Mouse (Mus musculus) cerebellum, adult (tissue): ENCODE data around the gene Usp3.
A peak's percentile ranks its signal among the peaks of the same experiment; 100 is the strongest.

Experiments used
- ATAC-seq: cut with Nextera tagmentation; 2 replicates; pipeline ENCODE4 v1.9.2; 2017; ENCODE audit warnings: mild to moderate bottlenecking, moderate library complexity, mixed read lengths; ENCODE audit not compliant: insufficient number of reproducible peaks, low FRiP score, low TSS enrichment

Gene Usp3

DNA sequence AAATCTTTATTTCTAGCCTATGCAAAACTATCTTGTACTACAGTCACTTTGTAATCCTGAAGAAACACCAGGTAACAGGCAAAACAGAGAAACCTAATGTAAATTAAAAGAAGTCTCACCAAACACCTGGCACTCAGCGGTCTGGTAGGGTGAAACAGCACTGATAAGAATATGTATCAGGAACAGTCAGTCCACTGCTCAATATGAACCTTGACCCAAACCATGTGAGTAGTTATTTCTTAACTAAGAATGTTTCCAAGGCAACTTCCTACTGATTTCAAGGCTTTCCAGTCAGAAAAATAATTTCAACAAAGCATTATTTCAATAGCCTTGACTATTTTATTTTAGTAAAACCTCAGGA, 17.1 kb downstream of the Usp3 start:
- no peak for ATAC-seq

DNA sequence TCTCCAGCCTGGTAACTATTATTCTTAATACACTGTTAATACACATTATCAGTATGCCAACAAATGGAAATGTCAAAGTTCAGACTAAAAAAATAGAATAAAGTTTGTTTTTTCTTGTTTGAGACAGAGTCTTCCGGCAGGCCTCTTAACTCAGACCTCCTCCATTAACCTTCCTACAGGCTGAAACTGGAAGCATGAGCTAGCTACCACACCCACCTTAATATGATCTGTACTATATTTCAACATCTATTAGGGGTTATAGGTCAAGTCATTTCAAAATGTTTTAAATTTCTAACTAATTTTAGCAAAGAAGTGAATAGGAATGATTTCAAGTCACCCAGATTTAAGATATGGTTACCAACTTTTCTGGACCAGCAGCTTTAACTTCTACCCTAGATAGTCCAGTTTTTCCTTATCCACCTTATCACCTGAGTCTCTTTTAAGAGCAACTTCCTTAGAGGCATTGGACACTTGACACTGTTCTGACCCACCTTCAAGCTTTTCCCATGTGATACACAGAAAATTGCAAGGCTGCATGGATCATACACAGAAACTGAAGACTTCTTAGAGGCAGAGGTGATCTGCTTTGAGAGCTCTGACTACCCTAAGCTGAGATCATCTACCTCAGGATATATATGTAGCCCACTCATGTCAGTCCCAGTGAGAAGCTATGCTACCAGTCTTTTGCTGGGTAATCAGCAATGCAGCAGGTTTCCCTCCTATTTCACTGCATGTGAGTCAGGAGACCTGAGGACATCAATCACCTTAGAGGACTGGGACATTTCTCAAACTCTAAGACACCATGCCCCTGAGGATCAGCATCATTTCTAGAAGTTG, 17.7 kb downstream of the Usp3 start:
- ATAC-seq, result no peak

GRCm38 (mm10) chr9:66571986-66572700, 20.8 kb downstream of the Usp3 start:
- ATAC-seq, result no peak

DNA sequence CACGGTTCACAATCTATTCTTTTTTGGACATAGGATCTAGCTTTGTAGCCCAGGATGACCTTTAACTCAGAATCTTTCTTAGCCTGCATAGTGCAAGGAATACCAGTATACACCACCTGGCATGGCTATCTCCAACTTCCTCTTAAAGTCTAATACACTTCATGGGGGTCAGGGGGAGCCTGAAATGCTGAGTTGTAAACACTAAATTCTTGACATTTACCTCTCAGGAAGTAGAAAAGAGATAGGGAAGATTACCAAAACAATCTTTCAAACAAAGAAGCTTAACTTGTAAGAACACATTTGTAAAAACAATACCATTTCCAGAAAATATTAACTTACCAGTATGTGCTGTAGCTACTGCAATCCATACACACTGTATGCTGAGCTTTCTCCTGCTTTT, 30.7 kb downstream of the Usp3 start:
- no peak for ATAC-seq

DNA sequence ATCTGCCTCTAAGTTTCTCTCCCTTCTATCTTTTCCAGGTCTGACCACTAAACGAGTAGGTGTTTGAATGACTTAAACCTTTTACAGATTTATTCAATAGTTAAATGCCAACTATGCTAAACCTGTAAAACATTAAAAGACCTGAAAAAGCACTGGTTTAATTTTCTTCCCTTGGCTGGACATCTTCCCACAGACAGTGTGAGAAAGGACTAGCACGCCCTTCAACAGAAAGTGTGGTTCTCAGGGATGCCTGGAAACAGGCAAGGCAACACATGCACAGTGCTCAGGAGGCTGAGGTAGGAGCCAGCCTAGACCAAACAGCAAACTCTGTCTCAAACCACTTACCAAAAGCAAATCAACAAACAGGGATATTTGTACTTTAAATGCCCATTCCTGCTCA, 31.4 kb downstream of the Usp3 start:
- ATAC-seq, result no peak

DNA sequence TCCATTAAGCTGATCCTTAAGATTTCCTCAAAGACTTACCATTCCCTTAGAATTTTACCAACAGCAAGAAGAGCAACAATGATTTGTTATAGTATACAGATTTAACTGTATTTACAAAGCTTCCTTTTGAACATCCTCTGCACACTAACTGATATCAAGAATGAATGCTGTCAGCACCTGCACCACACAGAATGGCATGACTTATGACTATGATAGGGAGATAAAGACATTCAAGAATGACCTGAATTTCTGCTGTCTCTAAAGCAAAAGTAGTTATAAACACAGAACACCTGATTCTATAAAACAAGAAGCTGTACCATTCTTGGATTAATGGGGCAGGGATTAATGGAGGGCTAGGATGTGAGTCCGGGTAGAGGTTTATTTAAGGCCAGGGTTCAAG, 32.2 kb downstream of the Usp3 start:
- ATAC-seq, result no peak

DNA sequence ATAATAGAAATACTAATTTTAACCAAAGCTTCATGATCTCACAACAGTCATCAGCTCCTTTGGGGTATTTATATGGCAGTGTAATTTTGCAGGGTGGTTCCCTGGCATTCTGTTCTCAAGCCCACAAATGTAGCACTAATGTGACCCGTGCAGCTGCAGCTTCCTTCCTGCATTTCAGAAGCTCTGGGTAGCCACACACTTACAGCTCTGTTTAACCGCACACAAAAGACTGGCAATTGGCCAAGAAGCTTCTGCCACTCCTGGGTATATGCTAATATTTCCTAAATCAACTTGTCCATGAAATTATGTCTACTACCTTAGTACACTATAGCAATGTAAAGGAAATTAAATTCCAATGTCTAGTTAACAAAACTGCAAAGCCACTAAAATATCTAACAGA, 32.6 kb downstream of the Usp3 start:
- ATAC-seq, result no peak

- ATAC-seq, result no peak
Observed at GRCm38 (mm10) chr9:66558971-66559370, 34.0 kb downstream of the Usp3 start.

DNA sequence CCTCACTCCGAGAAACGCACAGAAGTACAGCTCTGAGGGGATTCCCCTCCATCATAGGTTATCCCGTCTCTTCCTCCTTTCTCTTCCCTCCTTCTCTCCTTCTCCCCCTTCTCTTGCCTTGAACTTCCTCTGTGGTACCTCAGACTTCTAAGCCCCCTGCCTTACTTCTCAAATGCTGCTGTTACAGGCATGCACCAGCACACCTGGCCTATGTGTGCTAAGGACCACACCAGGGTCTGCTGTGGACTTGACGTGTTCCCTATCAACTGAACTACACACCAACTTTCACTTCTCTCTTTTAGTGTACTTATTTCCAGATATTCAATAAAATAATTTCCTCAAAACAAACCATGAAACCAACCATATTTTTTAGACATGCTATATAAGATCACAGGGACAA, 50.2 kb downstream of the Usp3 start:
- ATAC-seq, result no peak

- no peak for ATAC-seq
Observed at GRCm38 (mm10) chr9:66521595-66521994, 71.3 kb downstream of the Usp3 start.

DNA sequence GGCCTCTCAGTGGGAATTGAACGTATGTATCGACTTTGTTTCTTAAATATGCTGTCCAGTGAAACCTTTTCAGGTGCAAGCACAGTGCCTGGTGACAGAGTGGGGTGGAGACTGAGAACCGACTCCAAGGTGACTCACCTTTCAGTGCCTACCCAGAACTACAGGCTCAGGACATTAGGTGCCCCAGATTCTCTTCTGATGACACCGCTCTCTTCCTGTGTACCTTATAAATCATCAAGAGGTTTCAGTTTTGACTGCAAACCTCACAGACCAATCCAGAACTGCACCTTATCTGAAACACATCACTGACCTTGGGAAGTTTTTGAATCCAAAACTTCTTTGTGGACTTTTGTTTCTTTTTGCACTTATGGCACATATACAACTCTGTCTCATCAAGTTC, 72.6 kb downstream of the Usp3 start:
- ATAC-seq, result no peak

- no peak for ATAC-seq
Observed at GRCm38 (mm10) chr9:66518901-66519300, 74.0 kb downstream of the Usp3 start.

DNA sequence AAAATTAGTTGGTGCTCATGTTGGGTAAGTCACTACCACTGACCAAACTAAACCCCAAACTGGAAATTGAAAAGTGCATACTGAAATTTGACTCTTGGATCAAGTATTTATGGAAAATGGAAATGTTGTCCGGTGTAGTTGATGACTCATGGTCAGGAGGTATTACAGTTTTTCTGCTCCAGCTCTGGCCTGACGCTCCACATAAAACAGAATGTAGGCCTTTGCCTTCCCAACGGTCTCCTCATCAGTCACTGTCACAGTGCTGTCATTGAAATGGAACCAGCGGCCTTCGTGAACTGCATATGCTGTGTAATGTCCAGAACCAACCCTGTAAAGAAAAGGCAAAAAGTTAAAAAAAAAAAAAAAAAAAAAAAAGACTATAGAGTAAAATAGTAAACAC, 74.7 kb downstream of the Usp3 start:
- ATAC-seq, result no peak

DNA sequence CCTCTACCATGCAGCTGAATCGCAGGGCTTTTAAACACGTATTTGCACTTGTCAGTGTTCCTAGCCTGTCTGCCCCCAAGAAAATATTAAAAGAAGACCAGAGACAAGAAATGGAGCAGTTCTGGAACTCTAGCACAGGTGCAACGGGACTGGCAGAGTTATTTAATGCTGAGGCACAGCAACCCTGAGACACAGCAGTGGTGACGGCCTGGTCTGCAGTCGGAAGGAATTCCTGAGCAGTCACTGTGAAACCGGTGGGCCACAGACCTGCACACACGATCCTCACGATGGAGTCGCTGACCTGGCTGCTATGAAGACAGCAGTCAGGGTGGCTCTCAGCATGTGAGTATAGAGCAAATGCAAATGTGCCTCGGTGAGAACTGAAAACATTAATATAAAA, 75.2 kb downstream of the Usp3 start:
- ATAC-seq, result no peak

- ATAC-seq, result no peak
Observed at GRCm38 (mm10) chr9:66516296-66516940, 76.5 kb downstream of the Usp3 start.

GRCm38 (mm10) chr9:66515680-66516210, 77.2 kb downstream of the Usp3 start:
- ATAC-seq, result no peak

DNA sequence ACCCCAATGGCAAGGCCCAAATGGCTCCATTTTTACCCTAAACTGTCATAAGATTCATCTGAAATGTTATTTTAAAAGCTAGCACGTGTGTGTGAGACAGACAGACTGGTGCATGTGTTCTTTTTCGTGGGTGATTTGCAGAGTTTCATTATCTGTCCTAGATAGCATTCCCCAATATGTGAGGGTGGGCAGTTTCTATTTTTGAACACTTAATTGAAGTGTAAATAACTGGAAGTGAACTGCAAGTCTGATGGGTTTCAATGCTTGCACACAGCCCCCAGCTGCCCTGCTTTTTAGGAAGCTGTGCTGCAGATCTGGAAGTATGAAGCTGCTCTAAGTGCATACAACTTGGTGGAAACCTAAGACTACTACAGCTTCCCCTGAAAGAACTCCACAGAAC, 77.8 kb downstream of the Usp3 start:
- ATAC-seq, result no peak

GRCm38 (mm10) chr9:66514256-66514770, 78.6 kb downstream of the Usp3 start, which contains the start of gene Fbxl22:
TSS of gene Fbxl22 (minus strand) at chr9:66514593.
- ATAC-seq, result no peak

- no peak for ATAC-seq
Observed at GRCm38 (mm10) chr9:66513661-66514255, 79.2 kb downstream of the Usp3 start.

DNA sequence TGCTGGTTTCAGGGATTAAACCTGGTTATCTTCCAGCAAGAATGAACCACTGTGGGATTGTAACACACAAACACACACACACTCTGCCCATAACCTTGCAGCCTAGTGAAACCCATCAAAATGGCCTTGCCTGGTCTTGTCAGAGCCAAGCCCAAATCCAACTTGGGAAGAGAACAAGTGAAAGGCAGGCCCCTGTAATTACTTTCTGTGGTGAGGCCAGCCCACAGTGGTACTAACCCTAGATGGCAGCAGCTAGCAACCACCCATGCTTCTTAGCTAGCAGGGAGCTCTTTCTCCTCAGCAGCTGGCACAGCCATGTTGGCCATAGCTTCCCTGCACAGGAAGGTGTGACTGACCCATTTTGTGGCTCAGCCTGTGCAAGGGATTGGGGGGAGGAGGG, 79.8 kb downstream of the Usp3 start:
- no peak for ATAC-seq

- peak; percentile 31 for ATAC-seq
Observed at GRCm38 (mm10) chr9:66512351-66512671, 80.6 kb downstream of the Usp3 start.
